Mouse (Mus musculus): ENCODE measurements around the gene Pla2g12b. TPM values are rescaled to one million over a fixed set of nuclear protein-coding genes. Genes with fewer than 3 reads are reported as not detected.

Pla2g12b gene
- polyA plus RNA-seq, 1 experiment from 2014 or later, result not detected

GRCm38 (mm10) chr10:59444635-59445034 lies 41.2 kb downstream of the Pla2g12b start:
- Histone ChIP-seq H3K27ac (replicated peaks) (no peak overlapping the region), H3K9me3 (no peaks in the 10 kb centered on the region), H3K9ac (no peak overlapping the region), H3K4me1 (replicated peaks) (peaks cover 9% of the 10 kb centered on the region), H3K4me3 (no peak overlapping the region), H3K27me3 (no peaks in the 10 kb centered on the region), H3K4me2 (no peak overlapping the region), H3K36me3 (no peaks in the 10 kb centered on the region)
- no peak for ATAC-seq (ENCODE audit: low read depth)
- WGBS, result 36% methylated on average over 8 of the region's 8 CpGs

DNA sequence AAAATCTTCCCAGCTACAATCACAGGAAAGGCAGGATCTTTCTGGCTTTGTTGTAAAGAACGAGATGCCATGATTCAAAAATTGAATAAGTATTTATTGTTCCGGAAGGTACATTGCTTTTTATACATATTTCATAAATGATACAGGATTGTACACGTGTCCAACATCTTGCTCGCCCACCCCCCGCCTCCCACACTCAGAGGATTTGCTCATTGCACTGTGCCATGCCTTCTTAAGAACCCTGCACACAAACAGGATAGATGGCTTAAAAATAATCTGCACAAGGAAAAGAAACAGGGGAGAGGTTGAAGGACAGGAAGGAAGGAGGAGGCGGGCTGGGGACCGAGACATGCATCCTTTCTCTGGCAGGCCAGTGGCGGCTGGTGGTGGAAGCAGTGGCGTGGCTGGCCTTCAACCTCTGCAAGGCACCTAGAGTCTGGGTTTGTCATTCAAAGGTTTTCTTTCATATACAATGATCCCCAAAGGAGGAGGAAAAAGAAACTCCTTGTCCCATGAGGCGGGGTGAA lies 43.5 kb downstream of the Pla2g12b start:
- Histone ChIP-seq H3K9me3 (no peaks in the 10 kb centered on the region), H3K9ac (no peak overlapping the region), H3K4me1 (replicated peaks) (peaks cover 9% of the 10 kb centered on the region), H3K4me2 (no peak overlapping the region), H3K36me3 (peaks cover 6% of the 10 kb centered on the region), H3K4me3 (no peak overlapping the region), H3K27me3 (no peaks in the 10 kb centered on the region), H3K27ac (replicated peaks) (no peak overlapping the region)
- 96% methylated on average over 10 of the region's 10 CpGs for WGBS
- ATAC-seq (ENCODE audit: low read depth), result no peak

- H3K4me3 ChIP-seq, result no peak overlapping the region
Observed at GRCm38 (mm10) chr10:59447546-59447945, 44.1 kb downstream of the Pla2g12b start.

DNA sequence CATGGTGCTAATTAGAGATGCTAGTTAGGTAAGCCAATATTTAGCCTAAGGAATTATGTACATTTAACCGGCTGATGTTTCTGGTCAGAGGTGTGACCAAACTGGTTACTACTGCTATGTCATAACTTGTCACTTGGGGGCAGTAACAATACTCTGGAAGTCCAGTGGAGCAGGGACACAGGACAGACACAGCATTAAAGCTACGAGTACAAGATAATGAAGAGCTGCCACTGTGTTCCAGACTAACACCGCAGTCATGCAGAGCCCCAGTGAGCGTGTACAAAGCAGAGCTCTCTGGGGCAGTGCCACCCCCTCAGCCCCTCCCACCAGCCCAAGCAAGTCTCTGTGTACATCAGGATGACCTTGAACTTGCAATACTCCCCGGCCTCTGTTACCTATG lies 48.4 kb downstream of the Pla2g12b start:
- H3K27ac ChIP-seq (replicated peaks), result no peak overlapping the region
- no peak overlapping the region for H3K9ac ChIP-seq
- WGBS, result 36% methylated on average over 5 of the region's 5 CpGs
- no peak overlapping the region for H3K4me2 ChIP-seq
- no peaks in the 10 kb centered on the region for H3K9me3 ChIP-seq
- H3K27me3 ChIP-seq, result no peaks in the 10 kb centered on the region
- H3K4me1 ChIP-seq (replicated peaks), result no peaks in the 10 kb centered on the region; the same call in 1 of the 2 replicates
- H3K36me3 ChIP-seq, result peaks cover 10% of the 10 kb centered on the region
- ATAC-seq (ENCODE audit: low read depth), result peak; percentile 74; the same call in 1 of the 2 replicates
- no peak overlapping the region for H3K4me3 ChIP-seq

More at GRCm38 (mm10) chr10:59447546-59447945, 44.1 kb downstream of the Pla2g12b start:
- Histone ChIP-seq H3K9ac (no peak overlapping the region), H3K27me3 (no peaks in the 10 kb centered on the region), H3K36me3 (peaks cover 6% of the 10 kb centered on the region), H3K27ac (replicated peaks) (no peak overlapping the region), H3K4me2 (no peak overlapping the region), H3K9me3 (no peaks in the 10 kb centered on the region), H3K4me1 (replicated peaks) (peaks cover 9% of the 10 kb centered on the region)
- WGBS, result 90% methylated on average over 9 of the region's 9 CpGs
- ATAC-seq (ENCODE audit: low read depth), result no peak

- Histone ChIP-seq H3K4me1 (replicated peaks) (no peaks in the 10 kb centered on the region; the same call in 1 of the 2 replicates), H3K9ac (no peak overlapping the region), H3K9me3 (no peaks in the 10 kb centered on the region), H3K4me3 (no peak overlapping the region), H3K27me3 (no peaks in the 10 kb centered on the region), H3K4me2 (no peak overlapping the region), H3K36me3 (peaks cover 10% of the 10 kb centered on the region), H3K27ac (replicated peaks) (no peak overlapping the region)
- no peak for ATAC-seq (ENCODE audit: low read depth)
- WGBS, result 97% methylated on average over 15 of the region's 15 CpGs
Observed at GRCm38 (mm10) chr10:59454631-59455030, 51.2 kb downstream of the Pla2g12b start.

DNA sequence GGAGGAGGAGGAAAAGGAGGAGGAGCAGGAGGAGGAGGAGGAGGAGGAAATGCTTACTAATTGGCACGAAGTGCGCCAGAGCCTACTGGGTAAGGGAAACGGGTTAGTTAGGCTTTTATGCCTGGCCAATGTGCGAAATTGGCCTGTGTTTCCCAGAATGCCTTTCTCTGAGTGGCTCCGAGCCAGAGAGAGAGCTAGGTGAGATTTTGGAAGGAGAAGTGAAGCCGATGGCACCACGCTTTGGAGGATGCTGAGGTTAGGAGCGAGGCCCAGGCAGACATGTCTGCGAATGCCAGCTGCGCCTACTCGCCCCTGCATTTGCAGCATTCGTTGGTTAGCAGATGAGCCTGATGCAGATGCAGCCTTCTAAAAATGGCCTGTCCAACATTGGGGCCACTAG lies 56.3 kb downstream of the Pla2g12b start:
- Histone ChIP-seq H3K36me3 (0 out of 2 replicates have a peak, but pooled peaks cover 2% of the 10 kb centered on the region), H3K27ac (replicated peaks) (no peak overlapping the region), H3K9ac (no peak overlapping the region), H3K4me2 (no peak overlapping the region), H3K9me3 (no peaks in the 10 kb centered on the region), H3K4me3 (no peak overlapping the region), H3K27me3 (no peaks in the 10 kb centered on the region), H3K4me1 (replicated peaks) (0 out of 2 replicates have a peak, but pooled peaks cover 4% of the 10 kb centered on the region)
- no peak for ATAC-seq (ENCODE audit: low read depth)
- WGBS, result 84% methylated on average over 12 of the region's 12 CpGs

DNA sequence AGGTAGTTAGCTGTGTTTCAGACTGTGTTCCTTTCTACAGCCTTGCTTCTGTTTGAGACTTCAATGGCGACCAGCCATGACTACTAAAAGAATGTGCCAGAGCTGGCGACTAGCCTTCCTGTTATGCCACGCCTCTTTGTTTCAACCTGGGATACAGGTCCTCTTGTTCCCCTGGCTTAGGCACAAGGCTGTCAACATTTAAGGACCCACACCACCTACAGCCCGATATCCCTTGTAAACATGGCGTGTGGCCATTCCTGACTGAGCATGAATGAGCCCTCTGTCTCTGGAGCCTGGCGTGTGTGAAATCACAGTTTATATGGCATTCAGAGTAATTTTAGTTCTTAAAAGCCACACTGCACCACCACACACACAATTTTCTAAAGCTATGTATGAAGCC lies 58.8 kb downstream of the Pla2g12b start:
- no peak for ATAC-seq (ENCODE audit: low read depth)
- Histone ChIP-seq H3K36me3 (no peaks in the 10 kb centered on the region), H3K9ac (no peak overlapping the region), H3K27ac (replicated peaks) (no peak overlapping the region), H3K4me2 (no peak overlapping the region), H3K4me3 (no peak overlapping the region), H3K27me3 (no peaks in the 10 kb centered on the region), H3K4me1 (replicated peaks) (0 out of 2 replicates have a peak, but pooled peaks cover 4% of the 10 kb centered on the region), H3K9me3 (no peaks in the 10 kb centered on the region)
- WGBS, result 79% methylated on average over 6 of the region's 6 CpGs

GRCm38 (mm10) chr10:59465546-59465945 lies 62.1 kb downstream of the Pla2g12b start:
- no peak overlapping the region for H3K4me2 ChIP-seq
- H3K4me1 ChIP-seq (replicated peaks), result peaks cover 9% of the 10 kb centered on the region; the same call in 1 of the 2 replicates
- H3K9ac ChIP-seq, result no peak overlapping the region
- no peaks in the 10 kb centered on the region for H3K36me3 ChIP-seq
- no peak for ATAC-seq (ENCODE audit: low read depth)
- H3K27me3 ChIP-seq, result no peaks in the 10 kb centered on the region
- no peaks in the 10 kb centered on the region for H3K9me3 ChIP-seq
- H3K4me3 ChIP-seq, result no peak overlapping the region
- H3K27ac ChIP-seq (replicated peaks), result no peak overlapping the region
- WGBS, result 88% methylated on average over 3 of the region's 3 CpGs

- ATAC-seq (ENCODE audit: low read depth), result no peak
- H3K4me3 ChIP-seq, result no peak overlapping the region
- H3K4me1 ChIP-seq (replicated peaks), result peaks cover 9% of the 10 kb centered on the region; the same call in 1 of the 2 replicates
- H3K27me3 ChIP-seq, result no peaks in the 10 kb centered on the region
- no peak overlapping the region for H3K4me2 ChIP-seq
- H3K36me3 ChIP-seq, result no peaks in the 10 kb centered on the region
- H3K27ac ChIP-seq (replicated peaks), result no peak overlapping the region
- H3K9ac ChIP-seq, result no peak overlapping the region
- no peaks in the 10 kb centered on the region for H3K9me3 ChIP-seq
- 88% methylated on average over 4 of the region's 4 CpGs for WGBS
Observed at GRCm38 (mm10) chr10:59466626-59467025, 63.2 kb downstream of the Pla2g12b start.

DNA sequence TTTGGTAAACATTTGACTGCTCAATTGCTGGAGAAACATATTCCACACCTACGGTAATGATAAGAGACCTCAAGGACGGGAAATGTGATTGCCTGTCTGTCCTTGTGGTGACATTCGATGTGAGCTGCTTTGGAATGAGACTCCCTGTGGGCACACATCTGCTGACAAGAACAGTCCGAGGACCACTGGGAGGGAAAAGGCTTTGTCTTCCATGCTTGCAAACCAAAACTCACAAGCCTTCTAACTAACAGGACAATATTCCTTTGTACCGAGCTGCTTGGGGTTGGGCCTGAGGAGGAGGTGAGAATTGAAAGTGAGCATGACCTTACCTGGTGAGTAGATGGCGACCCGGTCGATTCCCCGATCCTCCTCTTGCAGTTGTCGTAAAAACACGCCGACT lies 63.8 kb downstream of the Pla2g12b start:
- 86% methylated on average over 12 of the region's 12 CpGs for WGBS
- H3K27me3 ChIP-seq, result no peaks in the 10 kb centered on the region
- H3K9ac ChIP-seq, result no peak overlapping the region
- H3K36me3 ChIP-seq, result no peaks in the 10 kb centered on the region
- H3K4me3 ChIP-seq, result no peak overlapping the region
- no peaks in the 10 kb centered on the region for H3K9me3 ChIP-seq
- no peak overlapping the region for H3K4me2 ChIP-seq
- peaks cover 6% of the 10 kb centered on the region; the same call in 1 of the 2 replicates for H3K4me1 ChIP-seq (replicated peaks)
- ATAC-seq (ENCODE audit: low read depth), result no peak
- no peak overlapping the region for H3K27ac ChIP-seq (replicated peaks)

DNA sequence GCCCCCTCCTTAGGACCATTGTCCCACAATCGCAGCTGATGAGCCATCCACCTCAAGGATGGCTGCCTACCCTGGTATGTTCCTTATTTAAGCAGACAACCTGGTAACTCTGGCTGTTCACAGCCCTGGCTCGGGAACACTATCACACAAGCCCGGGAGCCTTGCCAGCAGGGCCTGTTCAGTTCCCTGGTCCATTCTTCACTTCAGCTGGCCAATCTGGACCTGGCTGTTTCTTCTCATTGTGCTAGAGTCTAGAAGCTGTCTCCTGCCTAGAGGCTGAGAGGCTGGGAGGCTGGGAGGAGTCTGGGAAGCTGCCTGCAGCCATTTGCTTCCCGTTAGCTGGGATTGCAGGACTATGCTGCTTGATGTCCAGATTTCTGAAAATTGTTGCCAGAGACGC lies 67.0 kb downstream of the Pla2g12b start:
- Histone ChIP-seq H3K4me1 (replicated peaks) (peaks cover 5% of the 10 kb centered on the region; the same call in 1 of the 2 replicates), H3K4me3 (no peak overlapping the region), H3K4me2 (no peak overlapping the region), H3K9ac (no peak overlapping the region), H3K9me3 (no peaks in the 10 kb centered on the region), H3K27me3 (no peaks in the 10 kb centered on the region), H3K36me3 (no peaks in the 10 kb centered on the region), H3K27ac (replicated peaks) (no peak overlapping the region)
- ATAC-seq (ENCODE audit: low read depth), result no peak
- 72% methylated on average over 5 of the region's 5 CpGs for WGBS

Data from neural tube, embryonic 13.5 days (tissue).